Mouse (Mus musculus): ENCODE measurements around the gene Gins1. TPM values are rescaled to one million over a fixed set of nuclear protein-coding genes. Genes with fewer than 3 reads are reported as not detected.
A peak's percentile ranks its signal among the peaks of the same experiment; 100 is the strongest.
"Not testable (repeated sequence)": the region's sequence is repeated elsewhere in the genome, so short reads cannot be mapped to it uniquely, and the experiment has no call there.

The Gins1 gene
- total RNA-seq, 2 experiments from 2014 or later, result 12.6 to 12.9 TPM

GRCm38 (mm10) chr2:150909429-150910039 is 4.3 kb downstream of the Gins1 start:
- DNase-seq (ENCODE audit: low spot score in 2 of 2), result peak; percentile 75 to 90

- DNase-seq (ENCODE audit: low spot score in 2 of 2), result no peak
These were observed 5.2 kb downstream of the Gins1 start for GRCm38 (mm10) chr2:150910295-150910881.

GRCm38 (mm10) chr2:150914781-150915515 is 9.7 kb downstream of the Gins1 start:
- no peak for DNase-seq (ENCODE audit: low spot score in 2 of 2)

GRCm38 (mm10) chr2:150915786-150916185 is 10.6 kb downstream of the Gins1 start:
- no peak for DNase-seq (ENCODE audit: low spot score in 2 of 2)

GRCm38 (mm10) chr2:150918720-150919119 is 13.5 kb downstream of the Gins1 start:
- no peak for DNase-seq (ENCODE audit: low spot score in 2 of 2)

GRCm38 (mm10) chr2:150920543-150920942 is 15.3 kb downstream of the Gins1 start:
- DNase-seq (ENCODE audit: low spot score in 2 of 2), result no peak

- no peak for DNase-seq (ENCODE audit: low spot score in 2 of 2)
These were observed 16.5 kb downstream of the Gins1 start for GRCm38 (mm10) chr2:150921697-150922096.

GRCm38 (mm10) chr2:150922165-150922564 is 17.0 kb downstream of the Gins1 start:
- no peak for DNase-seq (ENCODE audit: low spot score in 2 of 2)

- DNase-seq (ENCODE audit: low spot score in 2 of 2), result no peak
These were observed 17.8 kb downstream of the Gins1 start for GRCm38 (mm10) chr2:150923026-150923425.

- no peak for DNase-seq (ENCODE audit: low spot score in 2 of 2)
These were observed 18.3 kb downstream of the Gins1 start for GRCm38 (mm10) chr2:150923505-150923904.

- DNase-seq (ENCODE audit: low spot score in 2 of 2), result no peak
These were observed 22.0 kb downstream of the Gins1 start for GRCm38 (mm10) chr2:150927038-150927720.

GRCm38 (mm10) chr2:150929156-150929555 is 24.0 kb downstream of the Gins1 start:
- DNase-seq (ENCODE audit: low spot score in 2 of 2), result no peak

GRCm38 (mm10) chr2:150930806-150931205 is 25.6 kb downstream of the Gins1 start:
- no peak for DNase-seq (ENCODE audit: low spot score in 2 of 2)

GRCm38 (mm10) chr2:150933482-150933881 is 28.3 kb downstream of the Gins1 start:
- no peak for DNase-seq (ENCODE audit: low spot score in 2 of 2)

- DNase-seq (ENCODE audit: low spot score in 2 of 2), result no peak
These were observed 29.5 kb downstream of the Gins1 start for GRCm38 (mm10) chr2:150934659-150935058.

GRCm38 (mm10) chr2:150944017-150944416 is 38.8 kb downstream of the Gins1 start:
- DNase-seq (ENCODE audit: low spot score in 2 of 2), result no peak

GRCm38 (mm10) chr2:150947341-150947740 is 42.1 kb downstream of the Gins1 start:
- DNase-seq (ENCODE audit: low spot score in 2 of 2), result not testable (repeated sequence)

GRCm38 (mm10) chr2:150947880-150948611 is 42.8 kb downstream of the Gins1 start:
- DNase-seq (ENCODE audit: low spot score in 2 of 2), result not testable (repeated sequence)

GRCm38 (mm10) chr2:150948786-150949185 is 43.6 kb downstream of the Gins1 start:
- DNase-seq (ENCODE audit: low spot score in 2 of 2), result no peak

GRCm38 (mm10) chr2:150949652-150950051 is 44.5 kb downstream of the Gins1 start:
- no peak for DNase-seq (ENCODE audit: low spot score in 2 of 2)

GRCm38 (mm10) chr2:150950056-150950455 is 44.9 kb downstream of the Gins1 start:
- no peak for DNase-seq (ENCODE audit: low spot score in 2 of 2)

Measured in adrenal gland, postnatal 4 days (tissue).